Mouse (Mus musculus) CH12.LX (cell line): ENCODE data around the gene Tas2r143. TPM values are rescaled to one million over a fixed set of nuclear protein-coding genes. Genes with fewer than 3 reads are reported as not detected.

Source experiments
- DNase-seq: peaks from one replicate; pipeline ENCODE4 v3.0.0-alpha.2; 2013; ENCODE audit errors: extremely low read depth
- H3K27ac ChIP-seq: 2 replicates; pipeline ENCODE4 v1.5.1; 2012; ENCODE audit warnings: low read depth, mild to moderate bottlenecking, control low read depth, moderate library complexity; ENCODE audit not compliant: insufficient read depth
- H3K27me3 ChIP-seq: replicated peaks from 2 replicates; pipeline ENCODE3; 2012; ENCODE audit warnings: inconsistent platforms
- H3K36me3 ChIP-seq, 2 experiments: replicated peaks in 1 of 2; 2 replicates each; pipeline versions ENCODE3 to v1.6.1; 2012; ENCODE audit warnings: inconsistent platforms in 1 of 2, low read length in 1 of 2, mild to moderate bottlenecking in 1 of 2, mixed read lengths in 1 of 2, moderate library complexity in 1 of 2; ENCODE audit not compliant: control insufficient read depth in 1 of 2, insufficient read depth in 1 of 2
- H3K4me1 ChIP-seq, 2 experiments: 2 replicates each; pipeline ENCODE4 v1.6.1; 2012; ENCODE audit warnings: inconsistent platforms in 1 of 2, moderate library complexity in 1 of 2; ENCODE audit not compliant: insufficient read depth in 2 of 2, control insufficient read depth in 1 of 2
- H3K4me2 ChIP-seq: 2 replicates; pipeline ENCODE4 v1.6.1; 2012; ENCODE audit warnings: low read depth, mild to moderate bottlenecking, control low read depth; ENCODE audit not compliant: poor library complexity, insufficient read depth, severe bottlenecking
- H3K4me3 ChIP-seq, 3 experiments: fragments of 150-350 bp in 1 of 3; sonication (generic) in 1 of 3; replicated peaks in 1 of 3; 2 replicates each; pipeline versions ENCODE3 to v1.5.1; 2011 to 2012; ENCODE audit warnings: low read depth in 2 of 3, low read length in 2 of 3, mild to moderate bottlenecking in 2 of 3, moderate library complexity in 2 of 3, control low read depth in 1 of 3, improper control_type of control experiment in 1 of 3, inconsistent platforms in 1 of 3, mixed read lengths in 1 of 3; ENCODE audit not compliant: poor library complexity in 1 of 3
- H3K79me2 ChIP-seq: replicated peaks from 2 replicates; pipeline ENCODE4 v1.6.1; 2012; ENCODE audit warnings: mild to moderate bottlenecking, moderate library complexity; ENCODE audit not compliant: control insufficient read depth, poor library complexity, insufficient read depth, severe bottlenecking; ENCODE audit errors: extremely low read depth
- H3K9ac ChIP-seq: 2 replicates; pipeline ENCODE4 v1.6.1; 2012; ENCODE audit warnings: low read depth, mild to moderate bottlenecking, control low read depth, moderate library complexity; ENCODE audit not compliant: insufficient read depth
- H3K9me3 ChIP-seq: replicated peaks from 2 replicates; pipeline ENCODE3; 2012; ENCODE audit warnings: low read length, inconsistent platforms, mixed read lengths
- BHLHE40 ChIP-seq: IDR thresholded peaks from 2 replicates; pipeline ENCODE4 v1.6.1; 2011; ENCODE audit warnings: mild to moderate bottlenecking, low read depth, low read length, improper control_type of control experiment
- E2F4 ChIP-seq: IDR thresholded peaks from 2 replicates; pipeline ENCODE4 v1.6.1; 2011; ENCODE audit warnings: low read depth, low read length, improper control_type of control experiment; ENCODE audit not compliant: insufficient replicate concordance
- ELF1 ChIP-seq: IDR thresholded peaks from 2 replicates; pipeline ENCODE4 v1.6.1; 2014; ENCODE audit warnings: low read depth, mild to moderate bottlenecking, inconsistent platforms, low read length, improper control_type of control experiment
- GABPA ChIP-seq: IDR thresholded peaks from 2 replicates; pipeline ENCODE4 v1.6.1; 2012; ENCODE audit warnings: low read depth, low read length, improper control_type of control experiment, inconsistent platforms; ENCODE audit not compliant: insufficient replicate concordance
- HCFC1 ChIP-seq: IDR thresholded peaks from 2 replicates; pipeline ENCODE4 v1.6.1; 2012; ENCODE audit warnings: low read depth, mild to moderate bottlenecking, inconsistent platforms, low read length, improper control_type of control experiment
- IRF4 ChIP-seq: IDR thresholded peaks from 2 replicates; pipeline ENCODE4 v1.6.1; 2014; ENCODE audit warnings: low read depth, mild to moderate bottlenecking, inconsistent platforms, low read length, improper control_type of control experiment
- JUND ChIP-seq: conservative IDR thresholded peaks from 2 replicates; pipeline ENCODE4 v1.6.1; 2011; ENCODE audit warnings: low read depth, low read length, improper control_type of control experiment
- MAFK ChIP-seq: IDR thresholded peaks from 2 replicates; pipeline ENCODE4 v1.6.1; 2011; ENCODE audit warnings: low read length, improper control_type of control experiment; ENCODE audit not compliant: insufficient replicate concordance
- MXI1 ChIP-seq: IDR thresholded peaks from 2 replicates; pipeline ENCODE4 v1.6.1; 2011; ENCODE audit warnings: mild to moderate bottlenecking, low read depth, low read length, improper control_type of control experiment
- NELFE ChIP-seq: IDR thresholded peaks from 2 replicates; pipeline ENCODE4 v1.6.1; 2011; ENCODE audit warnings: low read depth, low read length, improper control_type of control experiment
- POLR2A ChIP-seq: IDR thresholded peaks from 2 replicates; pipeline ENCODE4 v1.6.1; 2011; ENCODE audit warnings: low read depth, mild to moderate bottlenecking, improper control_type of control experiment, low read length
- POLR2AphosphoS2 ChIP-seq: IDR thresholded peaks from 2 replicates; pipeline ENCODE4 v1.6.1; 2011; ENCODE audit warnings: low read depth, low read length, improper control_type of control experiment
- RAD21 ChIP-seq: IDR thresholded peaks from 2 replicates; pipeline ENCODE4 v1.6.1; 2011; ENCODE audit warnings: low read depth, mild to moderate bottlenecking, low read length, improper control_type of control experiment, moderate library complexity
- RCOR1 ChIP-seq: conservative IDR thresholded peaks from 2 replicates; pipeline ENCODE4 v1.6.1; 2012; ENCODE audit warnings: low read depth, mild to moderate bottlenecking, inconsistent platforms, low read length, improper control_type of control experiment
- SMC3 ChIP-seq: IDR thresholded peaks from 2 replicates; pipeline ENCODE4 v1.6.1; 2011; ENCODE audit warnings: low read depth, low read length, improper control_type of control experiment
- TBP ChIP-seq: conservative IDR thresholded peaks from 2 replicates; pipeline ENCODE4 v1.6.1; 2011; ENCODE audit warnings: low read depth, low read length, improper control_type of control experiment
- TCF12 ChIP-seq: IDR thresholded peaks from 2 replicates; pipeline ENCODE4 v1.6.1; 2014; ENCODE audit warnings: low read depth, mild to moderate bottlenecking, inconsistent platforms, low read length, improper control_type of control experiment
- UBTF ChIP-seq: IDR thresholded peaks from 2 replicates; pipeline ENCODE4 v1.6.1; 2012; ENCODE audit warnings: low read depth, mild to moderate bottlenecking, inconsistent platforms, low read length, improper control_type of control experiment, moderate library complexity
- USF1 ChIP-seq: IDR thresholded peaks from 2 replicates; pipeline ENCODE4 v1.6.1; 2014; ENCODE audit warnings: low read depth, mild to moderate bottlenecking, inconsistent platforms, low read length, improper control_type of control experiment
- USF2 ChIP-seq: conservative IDR thresholded peaks from 2 replicates; pipeline ENCODE4 v1.6.1; 2011; ENCODE audit warnings: low read depth, low read length, improper control_type of control experiment
- ZKSCAN1 ChIP-seq: IDR thresholded peaks from 2 replicates; pipeline ENCODE4 v1.6.1; 2012; ENCODE audit warnings: low read depth, inconsistent platforms, low read length, improper control_type of control experiment, borderline replicate concordance
- ZMIZ1 ChIP-seq: IDR thresholded peaks from 2 replicates; pipeline ENCODE4 v1.6.1; 2012; ENCODE audit warnings: low read depth, mild to moderate bottlenecking, inconsistent platforms, low read length, improper control_type of control experiment
- ZNF384 ChIP-seq: IDR thresholded peaks from 2 replicates; pipeline ENCODE4 v1.6.1; 2012; ENCODE audit warnings: low read depth, low read length, improper control_type of control experiment, inconsistent platforms
- dilution Hi-C: fragments of 300-500 bp; cut with MboI; formaldehyde crosslinking; loops from 2 replicates; pipeline ENCODE4 v1.14.3; 2020; ENCODE audit warnings: low sequenced_read_pairs; ENCODE audit not compliant: extremely low pct_unique_long_range_greater_than_20kb, extremely low pct_ligation_motif_present
- in situ Hi-C: fragments of 300-500 bp; cut with MboI; formaldehyde crosslinking; loops from 3 replicates; pipeline ENCODE4 v1.14.3; 2019; ENCODE audit warnings: low sequenced_read_pairs, low pct_ligation_motif_present, low pct_unique_long_range_greater_than_20kb, mixed read lengths
- polyA plus RNA-seq: library from polyadenylated mRNA; unstranded; fragments of >175 nt; gene quantifications from 2 replicates; pipeline ENCODE4 v1.2.1, GENCODE M21; 2012; ENCODE audit warnings: low read depth; ENCODE audit not compliant: insufficient read length
- total RNA-seq, 2 experiments: library from RNA; depleted of rRNA; stranded (reverse); fragments of 300-350 nt in 1 of 2; fragments of >200 nt in 1 of 2; gene quantifications; 2 replicates each; pipeline ENCODE4 v1.2.3; 2012 to 2014

Gene Tas2r143
- total RNA-seq (2012; rRNA removed), result not detected in 2 replicates
- not detected in 2 replicates for total RNA-seq (2014; rRNA removed)
- polyA plus RNA-seq, result not detected in 2 replicates

- in situ Hi-C loops (no loop called here), dilution Hi-C loops (no loop called here)
- Histone ChIP-seq H3K4me2 (no peak within 1 kb of the TSS), H3K9me3 (no peaks in the 10 kb centered on the region), H3K4me3 (no peak within 1 kb of the TSS), H3K79me2 (no peaks in the 10 kb centered on the region), H3K9ac (no peak within 1 kb of the TSS), H3K27me3 (no peaks in the 10 kb centered on the region), H3K27ac (no peak within 1 kb of the TSS), H3K36me3 (no peaks in the 10 kb centered on the region), H3K4me1 (peaks cover 8 to 40% of the 10 kb centered on the region in 2 experiments)
- DNase-seq, result no peak
- TF ChIP-seq GABPA (no peak), JUND (no peak), ELF1 (no peak)
Measured at GRCm38 (mm10) chr6:42399938-42400337, at the start of gene Tas2r143. TSS of gene Tas2r143 (plus strand) at chr6:42400238.

- DNase-seq, result no peak
- peaks cover 0 to 11% of the 10 kb centered on the region in 2 experiments; a peak in 2 of 4 replicates for H3K4me1 ChIP-seq
Measured at GRCm38 (mm10) chr6:42350968-42351775, 48.9 kb upstream of the Tas2r143 start.

GRCm38 (mm10) chr6:42351776-42352485 lies 48.1 kb upstream of the Tas2r143 start:
- peaks cover 0 to 11% of the 10 kb centered on the region in 2 experiments; a peak in 2 of 4 replicates for H3K4me1 ChIP-seq
- no peak overlapping the region for H3K27ac ChIP-seq
- DNase-seq, result no peak
- H3K9ac ChIP-seq, result no peak overlapping the region
- TF ChIP-seq POLR2A (no peak), RAD21 (no peak), BHLHE40 (no peak), TBP (no peak), MAFK (no peak), E2F4 (no peak), ZMIZ1 (no peak), SMC3 (no peak), ZNF384 (no peak), IRF4 (no peak), USF2 (no peak), TCF12 (no peak), UBTF (no peak), NELFE (no peak), USF1 (no peak), RCOR1 (no peak), MXI1 (no peak)
- TF ChIP-seq, all 38 proteins: peak for 0
- Histone ChIP-seq H3K27me3 (no peaks in the 10 kb centered on the region), H3K79me2 (no peaks in the 10 kb centered on the region), H3K4me2 (no peak overlapping the region), H3K4me3 (no peak overlapping the region), H3K9me3 (no peaks in the 10 kb centered on the region), H3K36me3 (peaks cover 4 to 24% of the 10 kb centered on the region in 2 experiments)
- dilution Hi-C loops, result no loop called here
- in situ Hi-C loops, result no loop called here

More at GRCm38 (mm10) chr6:42350968-42351775, 48.9 kb upstream of the Tas2r143 start:
- TF ChIP-seq MAFK (no peak), ZKSCAN1 (no peak), RCOR1 (no peak), E2F4 (no peak), NELFE (no peak), HCFC1 (no peak), POLR2AphosphoS2 (no peak), ZNF384 (no peak)
- no peaks in the 10 kb centered on the region for H3K9me3 ChIP-seq
- in situ Hi-C loops (no loop called here), dilution Hi-C loops (no loop called here)
- H3K4me3 ChIP-seq, result no peak overlapping the region
- no peaks in the 10 kb centered on the region for H3K27me3 ChIP-seq
- H3K4me2 ChIP-seq, result no peak overlapping the region
- no peaks in the 10 kb centered on the region for H3K79me2 ChIP-seq
- H3K36me3 ChIP-seq, result peaks cover under 1 to 18% of the 10 kb centered on the region in 2 experiments
- no peak overlapping the region for H3K9ac ChIP-seq
- H3K27ac ChIP-seq, result no peak overlapping the region
